Mouse (Mus musculus): ENCODE results near the gene Dusp1. TPM values are rescaled to one million over a fixed set of nuclear protein-coding genes. Genes with fewer than 3 reads are reported as not detected.

Gene Dusp1
- polyA plus RNA-seq, 1 experiment, result 32.2 TPM

DNA sequence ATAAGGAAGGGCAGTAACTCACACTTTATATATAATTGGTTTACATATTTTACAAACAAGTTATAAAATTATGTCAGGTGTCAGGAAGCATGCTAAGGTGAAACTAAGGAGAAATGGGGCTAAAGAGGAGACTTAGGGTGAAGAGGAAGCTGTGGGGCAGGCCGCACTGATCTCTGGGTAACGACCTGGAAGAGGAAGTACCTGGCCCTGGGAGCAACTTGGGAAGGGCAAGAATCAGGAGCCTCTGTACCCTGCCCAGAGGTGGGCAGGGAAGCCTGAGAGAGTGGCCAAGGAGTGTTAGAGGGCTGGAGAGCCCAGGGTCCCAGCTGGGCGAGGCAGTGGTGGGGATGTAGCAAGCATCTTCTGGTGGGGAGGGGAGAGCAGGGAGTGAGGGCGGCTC lies 81.0 kb downstream of the Dusp1 start:
- Histone ChIP-seq H3K4me3 (ENCODE audit: insufficient read depth, low read length) (no peak overlapping the region), H3K4me1 (ENCODE audit: control insufficient read depth, insufficient read depth, low read length) (peaks cover 12% of the 10 kb centered on the region), H3K27ac (ENCODE audit: insufficient read depth, low read depth, low read length) (no peak overlapping the region)
- TF ChIP-seq CTCF (IDR thresholded peaks at IDR 0.05; ENCODE audit: low read depth, low read length) (no peak), POLR2A (IDR thresholded peaks at IDR 0.05; ENCODE audit: borderline replicate concordance, low read depth, low read length) (no peak)

DNA sequence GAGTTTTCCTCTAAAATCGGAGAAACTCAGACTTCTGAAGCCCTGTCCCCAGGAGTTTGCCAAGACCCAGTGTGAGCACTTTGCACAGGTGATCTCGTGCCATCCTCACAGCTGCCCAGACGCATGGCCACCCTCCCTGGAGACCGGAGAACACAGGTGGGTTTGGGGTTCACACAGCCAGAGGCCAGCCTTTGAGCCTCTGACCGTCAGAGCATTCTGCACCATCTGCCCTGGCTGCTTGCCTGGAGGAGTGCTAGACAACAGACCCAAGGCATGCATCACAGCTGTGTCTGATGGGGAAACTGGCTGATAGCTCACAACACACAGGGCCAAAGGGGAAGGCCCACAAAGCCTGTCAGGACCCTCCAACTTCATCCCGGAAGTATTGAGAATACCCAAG lies 82.3 kb downstream of the Dusp1 start:
- TF ChIP-seq CTCF (IDR thresholded peaks at IDR 0.05; ENCODE audit: low read depth, low read length), result no peak
- TF ChIP-seq POLR2A (IDR thresholded peaks at IDR 0.05; ENCODE audit: borderline replicate concordance, low read depth, low read length), result no peak
- Histone ChIP-seq H3K4me1 (ENCODE audit: control insufficient read depth, insufficient read depth, low read length) (peaks cover 9% of the 10 kb centered on the region), H3K4me3 (ENCODE audit: insufficient read depth, low read length) (no peak overlapping the region), H3K27ac (ENCODE audit: insufficient read depth, low read depth, low read length) (no peak overlapping the region)

DNA sequence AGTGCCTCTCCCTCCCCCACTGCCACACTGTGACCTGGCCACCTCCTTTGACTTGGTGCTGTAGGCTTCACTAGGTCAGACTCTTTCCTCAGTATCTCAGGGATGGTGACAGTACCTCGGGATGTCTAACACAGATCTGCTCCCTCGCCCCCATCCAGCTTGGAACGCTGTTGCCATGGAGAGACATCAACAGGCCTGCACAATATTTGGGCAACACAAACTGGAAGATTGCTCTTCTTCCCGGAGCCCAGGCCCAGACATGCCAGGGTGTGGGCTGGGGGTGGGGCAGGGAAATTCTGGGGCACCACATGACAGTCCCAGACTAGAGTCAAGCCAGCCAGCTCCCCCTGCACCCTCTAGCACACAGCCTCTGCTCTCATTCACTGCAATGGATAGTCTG lies 83.3 kb downstream of the Dusp1 start:
- peaks cover 9% of the 10 kb centered on the region for H3K4me1 ChIP-seq (ENCODE audit: control insufficient read depth, insufficient read depth, low read length)
- no peak overlapping the region for H3K4me3 ChIP-seq (ENCODE audit: insufficient read depth, low read length)
- TF ChIP-seq POLR2A (IDR thresholded peaks at IDR 0.05; ENCODE audit: borderline replicate concordance, low read depth, low read length) (no peak), CTCF (IDR thresholded peaks at IDR 0.05; ENCODE audit: low read depth, low read length) (no peak)
- no peak overlapping the region for H3K27ac ChIP-seq (ENCODE audit: insufficient read depth, low read depth, low read length)

DNA sequence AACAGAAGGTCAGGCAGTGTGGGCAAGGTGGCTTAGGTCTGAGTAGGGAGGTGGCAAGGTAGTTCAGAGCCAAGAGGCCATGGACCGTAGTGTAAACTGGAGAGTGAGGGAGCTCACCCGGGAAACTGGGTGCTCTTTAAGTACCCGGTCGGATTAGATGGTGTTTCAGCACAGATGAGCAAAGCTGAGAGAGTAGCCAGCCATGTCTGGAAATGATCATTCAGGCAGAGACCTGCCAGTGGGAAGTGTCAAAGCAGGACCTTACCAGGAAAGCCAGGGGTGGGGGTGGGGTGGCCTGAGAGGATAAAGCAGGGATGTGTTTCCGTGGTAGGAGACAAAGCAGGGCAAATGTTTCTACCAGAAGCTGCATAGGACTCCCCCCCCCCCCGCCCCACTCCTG lies 85.1 kb downstream of the Dusp1 start:
- TF ChIP-seq CTCF (IDR thresholded peaks at IDR 0.05; ENCODE audit: low read depth, low read length), result no peak
- TF ChIP-seq POLR2A (IDR thresholded peaks at IDR 0.05; ENCODE audit: borderline replicate concordance, low read depth, low read length), result no peak
- Histone ChIP-seq H3K4me3 (ENCODE audit: insufficient read depth, low read length) (no peak overlapping the region), H3K27ac (ENCODE audit: insufficient read depth, low read depth, low read length) (no peak overlapping the region), H3K4me1 (ENCODE audit: control insufficient read depth, insufficient read depth, low read length) (peaks cover 9% of the 10 kb centered on the region)

DNA sequence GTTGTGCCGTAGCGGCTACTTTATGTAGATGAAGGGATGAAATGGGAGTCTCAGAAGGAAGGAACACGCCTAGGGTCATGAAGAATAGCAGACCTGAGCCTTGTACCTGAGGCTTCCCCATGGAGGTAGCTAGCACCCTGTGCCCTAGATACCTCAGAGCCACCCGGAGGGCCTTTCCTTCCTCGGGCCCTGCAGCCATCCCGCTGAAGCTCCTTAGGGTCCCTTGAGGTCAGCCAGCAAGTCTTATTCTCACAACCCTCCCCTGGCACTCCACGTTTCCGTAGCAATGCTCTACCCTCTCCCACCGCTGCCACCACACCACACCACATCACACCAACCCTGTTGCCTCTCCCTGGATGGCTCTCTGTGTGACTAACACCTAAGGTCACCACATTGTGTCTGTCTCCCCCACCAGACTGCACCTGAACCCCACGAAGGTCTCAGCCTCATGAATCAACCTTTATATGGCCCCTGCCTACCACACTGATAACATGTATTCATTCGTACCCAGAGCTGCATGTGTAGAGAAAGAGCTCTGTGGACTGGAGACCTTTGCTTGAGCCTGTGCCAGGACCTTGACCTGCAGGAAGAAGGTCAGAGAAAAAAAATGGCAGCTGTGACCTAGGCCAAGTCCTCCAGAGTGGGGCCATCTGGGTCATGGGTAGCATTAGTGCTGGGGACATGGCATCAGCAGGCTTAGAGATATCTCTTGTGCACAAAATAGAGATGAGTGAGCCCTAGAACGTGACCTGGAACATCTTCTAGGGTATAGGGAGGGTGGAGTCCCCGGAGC lies 93.6 kb downstream of the Dusp1 start:
- peaks cover 2% of the 10 kb centered on the region for H3K4me1 ChIP-seq (ENCODE audit: control insufficient read depth, insufficient read depth, low read length)
- no peak overlapping the region for H3K4me3 ChIP-seq (ENCODE audit: insufficient read depth, low read length)
- TF ChIP-seq POLR2A (IDR thresholded peaks at IDR 0.05; ENCODE audit: borderline replicate concordance, low read depth, low read length), result no peak
- no peak for TF ChIP-seq CTCF (IDR thresholded peaks at IDR 0.05; ENCODE audit: low read depth, low read length)
- H3K27ac ChIP-seq (ENCODE audit: insufficient read depth, low read depth, low read length), result no peak overlapping the region

DNA sequence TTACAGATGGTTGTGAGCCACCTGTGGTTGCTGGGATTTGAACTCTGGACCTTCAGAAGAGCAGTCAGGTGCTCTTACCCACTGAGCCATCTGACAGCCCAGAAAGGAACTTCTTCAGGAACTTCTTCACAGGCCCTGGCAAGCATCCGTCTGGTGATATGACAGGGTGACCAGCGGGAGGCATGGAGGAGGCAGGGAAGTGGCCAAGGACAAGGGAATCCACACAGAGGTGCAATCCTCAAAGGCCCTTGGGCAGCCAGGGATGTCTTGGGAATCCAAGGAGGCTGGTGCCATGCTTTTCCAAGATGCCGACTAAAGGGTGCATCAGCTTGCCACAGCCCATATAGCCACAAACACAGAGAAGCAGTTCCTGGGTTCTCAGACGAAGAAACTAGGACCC lies 94.3 kb downstream of the Dusp1 start:
- Histone ChIP-seq H3K4me1 (ENCODE audit: control insufficient read depth, insufficient read depth, low read length) (peaks cover 2% of the 10 kb centered on the region), H3K27ac (ENCODE audit: insufficient read depth, low read depth, low read length) (no peak overlapping the region), H3K4me3 (ENCODE audit: insufficient read depth, low read length) (no peak overlapping the region)
- TF ChIP-seq POLR2A (IDR thresholded peaks at IDR 0.05; ENCODE audit: borderline replicate concordance, low read depth, low read length), result no peak
- no peak for TF ChIP-seq CTCF (IDR thresholded peaks at IDR 0.05; ENCODE audit: low read depth, low read length)

DNA sequence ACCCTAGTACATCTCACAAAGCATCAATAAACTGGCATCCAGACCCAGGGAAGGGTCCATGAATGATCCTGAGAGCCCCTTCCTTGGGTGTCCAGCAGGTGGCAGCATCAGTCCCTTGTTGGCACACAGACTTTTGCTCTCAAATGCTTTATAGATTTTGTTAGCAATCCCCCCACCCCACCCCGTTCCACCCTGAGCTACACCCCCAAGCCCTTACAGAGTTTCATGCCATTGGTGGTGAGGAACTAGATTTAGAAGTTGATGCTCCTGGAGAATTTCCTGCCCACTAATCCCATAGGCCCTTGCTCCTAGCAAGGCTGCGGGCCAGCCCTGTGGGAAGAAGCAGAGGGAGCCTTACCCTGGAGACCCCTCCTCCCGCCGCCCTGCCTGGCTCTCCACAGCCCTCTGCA lies 95.2 kb downstream of the Dusp1 start:
- TF ChIP-seq POLR2A (IDR thresholded peaks at IDR 0.05; ENCODE audit: borderline replicate concordance, low read depth, low read length) (no peak), CTCF (IDR thresholded peaks at IDR 0.05; ENCODE audit: low read depth, low read length) (peak; percentile 92)
- H3K4me1 ChIP-seq (ENCODE audit: control insufficient read depth, insufficient read depth, low read length), result peaks cover 2% of the 10 kb centered on the region
- no peak overlapping the region for H3K27ac ChIP-seq (ENCODE audit: insufficient read depth, low read depth, low read length)
- no peak overlapping the region for H3K4me3 ChIP-seq (ENCODE audit: insufficient read depth, low read length)

DNA sequence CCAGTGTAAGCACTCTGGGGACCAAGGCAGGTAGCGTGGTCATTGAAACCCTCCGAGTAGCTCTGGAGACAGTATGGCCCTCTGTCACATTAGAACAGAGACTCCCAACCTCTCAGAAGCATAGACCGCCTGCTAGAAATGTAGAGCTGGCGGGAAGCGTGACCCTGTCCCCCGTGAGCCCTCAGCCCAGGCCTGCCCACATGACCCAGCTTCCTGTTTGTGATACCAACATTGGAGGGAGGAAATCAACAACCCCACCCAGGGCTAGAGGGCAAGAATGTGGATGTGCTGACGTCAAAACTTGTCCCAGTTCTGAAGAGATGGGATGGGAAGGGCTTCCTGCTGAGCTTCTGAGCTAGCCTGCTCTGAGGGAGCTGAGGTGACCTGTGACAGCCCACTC lies 97.0 kb downstream of the Dusp1 start:
- TF ChIP-seq CTCF (IDR thresholded peaks at IDR 0.05; ENCODE audit: low read depth, low read length) (no peak), POLR2A (IDR thresholded peaks at IDR 0.05; ENCODE audit: borderline replicate concordance, low read depth, low read length) (no peak)
- no peak overlapping the region for H3K27ac ChIP-seq (ENCODE audit: insufficient read depth, low read depth, low read length)
- peaks cover 2% of the 10 kb centered on the region for H3K4me1 ChIP-seq (ENCODE audit: control insufficient read depth, insufficient read depth, low read length)
- H3K4me3 ChIP-seq (ENCODE audit: insufficient read depth, low read length), result no peak overlapping the region

DNA sequence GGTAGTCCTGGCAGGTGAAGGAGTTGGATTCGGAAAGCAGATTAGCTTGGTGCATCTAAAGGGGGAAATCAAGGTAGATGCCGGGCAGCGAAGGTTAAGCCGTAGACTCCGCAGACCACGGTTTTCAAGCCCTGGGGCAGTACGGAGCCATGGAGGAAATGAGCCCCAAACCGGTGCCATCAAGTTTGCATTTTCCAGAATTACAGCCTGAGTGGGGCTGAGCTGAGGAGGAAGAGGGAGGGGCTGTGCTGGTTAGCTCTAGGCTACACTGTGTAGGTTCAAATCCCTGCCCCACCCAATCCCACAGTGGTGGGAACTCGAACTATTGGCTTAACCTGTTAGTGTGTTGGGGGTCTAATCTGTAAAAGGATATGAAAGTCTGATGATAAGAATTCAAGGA lies 97.4 kb downstream of the Dusp1 start:
- peaks cover 2% of the 10 kb centered on the region for H3K4me1 ChIP-seq (ENCODE audit: control insufficient read depth, insufficient read depth, low read length)
- TF ChIP-seq POLR2A (IDR thresholded peaks at IDR 0.05; ENCODE audit: borderline replicate concordance, low read depth, low read length) (no peak), CTCF (IDR thresholded peaks at IDR 0.05; ENCODE audit: low read depth, low read length) (no peak)
- no peak overlapping the region for H3K4me3 ChIP-seq (ENCODE audit: insufficient read depth, low read length)
- no peak overlapping the region for H3K27ac ChIP-seq (ENCODE audit: insufficient read depth, low read depth, low read length)

DNA sequence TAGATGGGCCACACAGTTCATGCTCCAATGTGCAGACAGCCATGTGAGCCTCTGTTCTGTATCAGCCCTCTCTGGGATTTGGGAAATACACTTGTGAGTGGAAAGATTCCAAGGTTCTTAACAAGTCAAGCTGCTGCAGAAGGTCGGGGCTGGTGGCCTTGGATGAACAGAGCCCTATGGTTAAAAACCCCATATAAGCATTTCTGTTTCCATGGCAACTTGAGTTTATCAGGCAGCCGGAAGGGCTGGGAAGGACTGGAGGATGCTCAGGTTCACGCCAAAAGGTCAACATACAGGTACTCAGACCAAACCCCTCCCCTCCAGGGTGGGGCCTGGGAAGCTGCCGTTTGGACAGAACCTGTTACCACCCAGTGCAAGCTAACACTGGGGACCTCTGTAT lies 97.9 kb downstream of the Dusp1 start:
- H3K4me3 ChIP-seq (ENCODE audit: insufficient read depth, low read length), result no peak overlapping the region
- H3K4me1 ChIP-seq (ENCODE audit: control insufficient read depth, insufficient read depth, low read length), result peaks cover 2% of the 10 kb centered on the region
- TF ChIP-seq POLR2A (IDR thresholded peaks at IDR 0.05; ENCODE audit: borderline replicate concordance, low read depth, low read length) (no peak), CTCF (IDR thresholded peaks at IDR 0.05; ENCODE audit: low read depth, low read length) (no peak)
- H3K27ac ChIP-seq (ENCODE audit: insufficient read depth, low read depth, low read length), result no peak overlapping the region

All from bone marrow macrophage, adult 2 months (primary cell).